Mouse (Mus musculus): ENCODE measurements at regions not wholly inside any gene's neighbourhood (a gene's known extent, or its start where the extent isn't known, plus 50 kb on each side); places are given as distances from the start of the nearest gene placed in this dataset.

GRCm38 (mm10) chr5:85954526-85954925, 110.9 kb downstream of the Cenpc1 start:
- no peaks in the 10 kb centered on the region for H3K9me3 ChIP-seq (replicated peaks)
- no peak for ATAC-seq (ENCODE audit: insufficient number of reproducible peaks, low FRiP score, low TSS enrichment, low read depth)
- no peaks in the 10 kb centered on the region for H3K4me1 ChIP-seq
- H3K27me3 ChIP-seq: no peaks in the 10 kb centered on the region
- no peak overlapping the region for H3K4me2 ChIP-seq (replicated peaks)
- no peak overlapping the region for H3K9ac ChIP-seq
- H3K4me3 ChIP-seq (replicated peaks): no peak overlapping the region
- no peaks in the 10 kb centered on the region for H3K36me3 ChIP-seq
- no peak overlapping the region for H3K27ac ChIP-seq (replicated peaks)

- WGBS: 33% methylated on average over 8 of the region's 8 CpGs
- no peaks in the 10 kb centered on the region for H3K36me3 ChIP-seq
- H3K4me1 ChIP-seq: no peaks in the 10 kb centered on the region
- H3K9ac ChIP-seq: no peak overlapping the region
- ATAC-seq (ENCODE audit: insufficient number of reproducible peaks, low FRiP score, low TSS enrichment, low read depth): no peak
- H3K4me2 ChIP-seq (replicated peaks): no peak overlapping the region
- no peaks in the 10 kb centered on the region for H3K27me3 ChIP-seq
- no peak overlapping the region for H3K27ac ChIP-seq (replicated peaks)
- no peak overlapping the region for H3K4me3 ChIP-seq (replicated peaks)
- H3K9me3 ChIP-seq (replicated peaks): no peaks in the 10 kb centered on the region
Observed at GRCm38 (mm10) chr5:85936667-85937314, 128.6 kb downstream of the Cenpc1 start.

DNA sequence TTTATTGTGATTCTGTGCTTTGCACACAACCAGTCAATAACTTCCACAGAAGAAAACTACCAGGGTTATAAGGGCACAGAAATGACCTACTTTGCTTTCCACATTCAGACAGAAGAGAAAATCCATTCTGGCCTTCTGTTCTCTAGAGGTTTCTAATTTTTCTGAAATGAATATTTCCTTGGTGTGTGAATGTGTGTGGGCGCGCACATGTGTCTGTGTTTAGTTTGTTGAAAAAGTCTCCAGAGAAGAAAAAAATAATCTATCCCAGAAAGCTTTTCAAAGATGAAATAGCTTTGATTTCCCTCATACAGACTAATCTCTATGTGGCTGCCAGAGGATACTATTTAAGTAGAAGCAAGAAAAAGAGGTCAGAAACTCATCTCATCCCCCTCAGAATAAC, 147.1 kb downstream of the Cenpc1 start:
- H3K36me3 ChIP-seq: no peaks in the 10 kb centered on the region
- no peak overlapping the region for H3K4me2 ChIP-seq (replicated peaks)
- WGBS: 79% methylated on average over 2 of the region's 2 CpGs
- no peaks in the 10 kb centered on the region for H3K9me3 ChIP-seq (replicated peaks)
- H3K4me1 ChIP-seq: no peaks in the 10 kb centered on the region
- H3K27me3 ChIP-seq: no peaks in the 10 kb centered on the region
- no peak for ATAC-seq (ENCODE audit: insufficient number of reproducible peaks, low FRiP score, low TSS enrichment, low read depth)
- H3K4me3 ChIP-seq (replicated peaks): no peak overlapping the region
- H3K27ac ChIP-seq (replicated peaks): no peak overlapping the region
- no peak overlapping the region for H3K9ac ChIP-seq

DNA sequence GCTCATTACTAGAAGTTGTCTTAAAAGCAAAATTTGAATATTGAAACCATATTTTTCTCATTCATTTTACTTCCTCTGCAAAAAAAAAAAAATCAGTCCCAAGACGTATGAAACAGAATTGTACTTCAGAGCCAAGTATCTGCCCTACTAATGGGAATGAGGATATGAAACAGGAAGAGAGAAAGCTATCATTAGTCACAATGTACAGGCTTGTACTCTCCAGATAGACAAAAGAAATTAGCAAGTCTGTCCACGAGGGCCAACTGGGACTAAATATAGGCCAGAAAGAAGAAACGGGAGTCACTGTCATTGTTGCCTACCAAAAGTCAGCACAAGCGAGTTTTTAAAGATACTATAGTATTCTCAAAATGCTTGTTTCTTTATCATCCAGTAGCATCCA, 150.4 kb downstream of the Cenpc1 start:
- no peak overlapping the region for H3K9ac ChIP-seq
- no peak overlapping the region for H3K4me2 ChIP-seq (replicated peaks)
- 53% methylated on average over 4 of the region's 4 CpGs for WGBS
- ATAC-seq (ENCODE audit: insufficient number of reproducible peaks, low FRiP score, low TSS enrichment, low read depth): no peak
- no peak overlapping the region for H3K27ac ChIP-seq (replicated peaks)
- H3K27me3 ChIP-seq: no peaks in the 10 kb centered on the region
- H3K4me1 ChIP-seq: no peaks in the 10 kb centered on the region
- H3K36me3 ChIP-seq: no peaks in the 10 kb centered on the region
- H3K4me3 ChIP-seq (replicated peaks): no peak overlapping the region
- no peaks in the 10 kb centered on the region for H3K9me3 ChIP-seq (replicated peaks)

GRCm38 (mm10) chr5:85896452-85896851, 168.9 kb downstream of the Cenpc1 start:
- ATAC-seq (ENCODE audit: insufficient number of reproducible peaks, low FRiP score, low TSS enrichment, low read depth): no peak
- Histone ChIP-seq H3K27ac (replicated peaks) (no peak overlapping the region), H3K4me2 (replicated peaks) (no peak overlapping the region), H3K9ac (no peak overlapping the region), H3K9me3 (replicated peaks) (no peaks in the 10 kb centered on the region), H3K27me3 (no peaks in the 10 kb centered on the region), H3K4me3 (replicated peaks) (no peak overlapping the region), H3K4me1 (no peaks in the 10 kb centered on the region), H3K36me3 (no peaks in the 10 kb centered on the region)
- WGBS: 61% methylated on average over 6 of the region's 6 CpGs

DNA sequence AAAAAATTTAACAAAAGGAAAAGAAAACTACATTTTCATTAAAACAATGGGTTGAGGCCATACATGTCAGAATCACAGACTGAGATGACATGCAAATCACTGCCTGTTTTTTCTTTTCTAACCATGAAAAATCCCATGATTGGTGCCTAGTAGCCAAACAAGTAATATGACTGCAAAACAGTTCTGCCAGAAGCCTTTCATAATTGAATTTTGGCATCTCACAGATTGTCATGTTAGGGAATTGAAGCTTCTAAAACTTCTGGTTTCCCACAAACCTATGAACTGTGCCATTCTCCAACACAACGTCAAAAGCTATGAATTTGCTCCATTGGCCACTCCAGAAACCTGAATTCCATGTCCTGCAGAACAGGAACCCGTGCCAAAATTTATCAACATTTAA, 169.6 kb downstream of the Cenpc1 start:
- WGBS: 70% methylated on average over 2 of the region's 2 CpGs
- Histone ChIP-seq H3K27me3 (no peaks in the 10 kb centered on the region), H3K36me3 (no peaks in the 10 kb centered on the region), H3K4me3 (replicated peaks) (no peak overlapping the region), H3K4me2 (replicated peaks) (no peak overlapping the region), H3K4me1 (no peaks in the 10 kb centered on the region), H3K27ac (replicated peaks) (no peak overlapping the region), H3K9ac (no peak overlapping the region), H3K9me3 (replicated peaks) (no peaks in the 10 kb centered on the region)
- no peak for ATAC-seq (ENCODE audit: insufficient number of reproducible peaks, low FRiP score, low TSS enrichment, low read depth)

- no peaks in the 10 kb centered on the region for H3K27me3 ChIP-seq
- H3K4me1 ChIP-seq: no peaks in the 10 kb centered on the region
- H3K4me3 ChIP-seq (replicated peaks): no peak overlapping the region
- H3K9me3 ChIP-seq (replicated peaks): no peaks in the 10 kb centered on the region
- no peak overlapping the region for H3K27ac ChIP-seq (replicated peaks)
- 84% methylated on average over 8 of the region's 8 CpGs for WGBS
- H3K9ac ChIP-seq: no peak overlapping the region
- ATAC-seq (ENCODE audit: insufficient number of reproducible peaks, low FRiP score, low TSS enrichment, low read depth): no peak
- H3K4me2 ChIP-seq (replicated peaks): no peak overlapping the region
- H3K36me3 ChIP-seq: no peaks in the 10 kb centered on the region
Observed at GRCm38 (mm10) chr5:85870311-85870710, 195.1 kb downstream of the Cenpc1 start.

DNA sequence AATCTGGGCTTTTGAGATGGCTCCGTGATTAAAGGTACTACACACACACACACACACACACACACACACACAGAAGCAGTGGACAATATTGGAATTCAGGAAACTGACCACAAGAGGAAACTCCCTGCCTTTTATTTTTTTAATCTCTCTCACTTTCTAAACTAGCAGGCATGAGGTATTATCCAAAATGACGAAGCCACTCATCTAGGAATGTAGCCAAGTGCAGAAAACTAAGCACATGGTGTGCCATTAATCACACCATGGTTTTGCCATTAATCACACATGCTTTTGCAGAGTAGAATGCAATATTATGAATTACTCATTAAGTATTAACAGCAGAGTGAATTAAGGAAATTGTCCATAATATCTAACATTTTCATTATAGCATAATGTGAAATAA, 232.8 kb downstream of the Cenpc1 start:
- Histone ChIP-seq H3K36me3 (no peaks in the 10 kb centered on the region), H3K27ac (replicated peaks) (no peak overlapping the region), H3K4me1 (no peaks in the 10 kb centered on the region), H3K27me3 (no peaks in the 10 kb centered on the region), H3K4me3 (replicated peaks) (no peak overlapping the region), H3K9me3 (replicated peaks) (no peaks in the 10 kb centered on the region), H3K4me2 (replicated peaks) (no peak overlapping the region), H3K9ac (no peak overlapping the region)
- ATAC-seq (ENCODE audit: insufficient number of reproducible peaks, low FRiP score, low TSS enrichment, low read depth): no peak
- WGBS: 72% methylated on average over 2 of the region's 2 CpGs

GRCm38 (mm10) chr5:85795531-85796197, 269.7 kb downstream of the Cenpc1 start:
- no peaks in the 10 kb centered on the region for H3K9me3 ChIP-seq (replicated peaks)
- no peak for ATAC-seq (ENCODE audit: insufficient number of reproducible peaks, low FRiP score, low TSS enrichment, low read depth)
- H3K27ac ChIP-seq (replicated peaks): no peak overlapping the region
- no peaks in the 10 kb centered on the region for H3K4me1 ChIP-seq
- H3K9ac ChIP-seq: no peak overlapping the region
- H3K36me3 ChIP-seq: no peaks in the 10 kb centered on the region
- H3K4me2 ChIP-seq (replicated peaks): no peak overlapping the region
- H3K4me3 ChIP-seq (replicated peaks): no peak overlapping the region
- H3K27me3 ChIP-seq: no peaks in the 10 kb centered on the region
- WGBS: 53% methylated on average over 14 of the region's 14 CpGs

GRCm38 (mm10) chr5:85793148-85793547, 272.2 kb downstream of the Cenpc1 start:
- ATAC-seq (ENCODE audit: insufficient number of reproducible peaks, low FRiP score, low TSS enrichment, low read depth): no peak
- Histone ChIP-seq H3K9me3 (replicated peaks) (no peaks in the 10 kb centered on the region), H3K9ac (no peak overlapping the region), H3K4me2 (replicated peaks) (no peak overlapping the region), H3K27ac (replicated peaks) (no peak overlapping the region), H3K27me3 (no peaks in the 10 kb centered on the region), H3K4me3 (replicated peaks) (no peak overlapping the region), H3K4me1 (no peaks in the 10 kb centered on the region), H3K36me3 (no peaks in the 10 kb centered on the region)
- WGBS: 84% methylated on average over 4 of the region's 4 CpGs

DNA sequence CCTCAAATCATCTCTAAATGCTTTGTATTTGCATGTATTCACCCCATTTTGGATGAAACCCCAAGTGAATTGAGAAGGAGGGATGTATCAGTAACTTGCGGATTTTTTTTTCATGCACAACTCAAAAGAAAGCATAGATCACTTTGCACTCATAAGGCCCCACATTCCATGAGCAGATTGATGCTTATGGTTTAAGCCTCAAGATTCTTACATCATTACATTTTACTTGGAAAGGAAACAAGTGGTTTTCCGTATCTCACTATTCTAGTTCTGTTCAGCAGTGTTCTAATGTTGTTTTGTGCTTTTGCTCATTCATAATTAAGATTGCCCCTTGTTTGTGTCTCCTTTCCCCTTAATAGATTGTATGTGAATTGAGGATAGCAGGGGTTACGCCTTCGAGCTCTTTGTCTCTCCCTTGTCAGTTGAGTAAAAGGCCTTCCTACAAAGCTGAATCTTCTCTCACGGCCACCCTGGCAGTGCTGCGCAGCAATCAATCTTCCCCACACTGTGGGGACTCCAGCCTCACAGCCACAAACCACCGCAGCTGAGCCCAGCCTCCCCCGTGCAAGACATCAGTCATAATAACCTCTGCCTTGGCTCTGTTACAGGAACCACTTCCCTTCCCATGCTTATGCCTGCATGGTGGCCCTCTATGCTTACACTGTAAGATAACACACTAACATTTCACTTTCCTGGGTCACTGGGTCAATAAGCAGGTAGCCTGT, 284.5 kb downstream of the Cenpc1 start:
- ATAC-seq (ENCODE audit: insufficient number of reproducible peaks, low FRiP score, low TSS enrichment, low read depth): no peak
- no peaks in the 10 kb centered on the region for H3K4me1 ChIP-seq
- WGBS: 63% methylated on average over 8 of the region's 8 CpGs

More for the DNA sequence above, 284.5 kb downstream of the Cenpc1 start:
- H3K27me3 ChIP-seq: no peaks in the 10 kb centered on the region
- H3K9ac ChIP-seq: no peak overlapping the region
- H3K36me3 ChIP-seq: no peaks in the 10 kb centered on the region
- H3K9me3 ChIP-seq (replicated peaks): no peaks in the 10 kb centered on the region
- H3K4me2 ChIP-seq (replicated peaks): no peak overlapping the region
- no peak overlapping the region for H3K27ac ChIP-seq (replicated peaks)
- no peak overlapping the region for H3K4me3 ChIP-seq (replicated peaks)

Data from embryonic facial prominence, embryonic 15.5 days (tissue).